In the genomic region with DNA sequence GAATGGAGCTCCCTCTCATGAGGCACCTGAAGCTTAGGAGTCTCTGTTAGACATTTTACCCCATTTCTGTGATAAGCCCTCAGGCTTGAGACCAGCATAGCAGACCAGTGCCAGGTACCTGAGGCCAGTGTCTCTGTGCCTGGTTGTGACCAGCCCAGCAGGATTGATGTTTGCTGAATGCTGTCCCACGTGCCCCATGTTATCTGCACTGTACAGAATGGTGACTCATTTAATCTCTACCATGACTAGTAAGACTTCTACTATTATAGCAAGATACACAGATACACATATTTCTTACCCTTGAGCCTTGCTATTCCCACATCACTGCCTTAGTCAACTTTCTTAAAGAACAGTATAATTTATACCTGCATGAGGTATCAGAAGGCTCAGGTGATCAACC, we compare ENCODE assay signal across 33 mouse cellular contexts. TPM values are rescaled to one million over a fixed set of nuclear protein-coding genes. Genes with fewer than 3 reads are reported as not detected.
DNase-seq lines count a peak whose midpoint lies in the region; ATAC-seq and TF ChIP-seq lines count a peak whose summit lies in the region.
"Had no signal": no experiment of that assay in that cellular context is flagged by ENCODE, and none has a peak within 500 bp of the region (broad histone marks: within the 10 kb centered on the region; RNA-seq: fewer than 3 reads in every experiment).

No protein-coding gene starts in this region.

- ATAC-seq in liver, embryonic 11.5 days (replicated peaks; ENCODE audit: low FRiP score) = 0 out of 2 replicates have a peak, but pooled peaks have one; percentile 57
- no peak for ATAC-seq in liver, postnatal 0 days
- ATAC-seq in liver, embryonic 16.5 days (ENCODE audit: low read depth) = 0 out of 2 replicates have a peak, but pooled peaks have one; percentile 37
- ATAC-seq in stomach, postnatal 0 days (ENCODE audit: low FRiP score, low TSS enrichment) = peak; percentile 94
- ATAC-seq: forebrain, embryonic 15.5 days; intestine, postnatal 0 days; midbrain, embryonic 15.5 days; Patski had no signal

- peaks cover 17% of the 10 kb centered on the region for H3K36me3 ChIP-seq in liver, embryonic 11.5 days (ENCODE audit: control insufficient read depth, insufficient read depth, low read length)
- H3K36me3 ChIP-seq in liver, postnatal 0 days (replicated peaks; ENCODE audit: insufficient read depth, low read length) = peaks cover 10% of the 10 kb centered on the region
- H3K36me3 ChIP-seq in liver, embryonic 16.5 days (ENCODE audit: control insufficient read depth, insufficient read depth) = peaks cover 13% of the 10 kb centered on the region
- H3K36me3 ChIP-seq in stomach, postnatal 0 days (ENCODE audit: control insufficient read depth, insufficient read depth, low read length) = peaks cover 17% of the 10 kb centered on the region

- H3K4me1 ChIP-seq in liver, embryonic 11.5 days (replicated peaks; ENCODE audit: control insufficient read depth, insufficient read depth, low read length) = no peaks in the 10 kb centered on the region
- no peaks in the 10 kb centered on the region for H3K4me1 ChIP-seq in liver, postnatal 0 days (ENCODE audit: insufficient read depth)
- H3K4me1 ChIP-seq in liver, embryonic 16.5 days (ENCODE audit: control insufficient read depth, low read depth, low read length) = no peaks in the 10 kb centered on the region
- H3K4me1 ChIP-seq in stomach, postnatal 0 days (replicated peaks; ENCODE audit: control insufficient read depth, insufficient read depth) = no peaks in the 10 kb centered on the region
- no peaks in the 10 kb centered on the region for H3K4me1 ChIP-seq in cerebellum, adult 2 months (ENCODE audit: control insufficient read depth, insufficient read depth, low read length)
- H3K4me1 ChIP-seq: embryonic facial prominence, embryonic 12.5 days; forebrain, embryonic 10.5 days; forebrain, embryonic 15.5 days; heart, embryonic 15.5 days; limb, embryonic 13.5 days; midbrain, embryonic 10.5 days; midbrain, embryonic 15.5 days; neural tube, embryonic 15.5 days had no signal

- H3K4me2 ChIP-seq in liver, embryonic 11.5 days = no peak overlapping the region
- H3K4me2 ChIP-seq in liver, postnatal 0 days (ENCODE audit: low read depth, low read length) = no peak overlapping the region
- H3K4me2 ChIP-seq in liver, embryonic 16.5 days (ENCODE audit: low read depth, low read length) = no peak overlapping the region
- no peak overlapping the region for H3K4me2 ChIP-seq in stomach, postnatal 0 days (replicated peaks; ENCODE audit: low read depth)
- H3K4me2 ChIP-seq: embryonic facial prominence, embryonic 12.5 days; forebrain, embryonic 15.5 days; heart, embryonic 15.5 days; hindbrain, embryonic 14.5 days; limb, embryonic 13.5 days; midbrain, embryonic 15.5 days; neural tube, embryonic 15.5 days had no signal

- no peak for TF ChIP-seq POLR2A in cerebellum, adult 2 months (IDR thresholded peaks at IDR 0.05; ENCODE audit: borderline replicate concordance, insufficient read depth, low read length)

- no peak for TF ChIP-seq EP300 in liver, postnatal 0 days (IDR thresholded peaks at IDR 0.05; ENCODE audit: low read depth)
- TF ChIP-seq EP300 in stomach, postnatal 0 days (optimal IDR thresholded peaks at IDR 0.05) = no peak

- H3K27ac ChIP-seq in liver, embryonic 11.5 days (ENCODE audit: low read depth, low read length) = no peak overlapping the region
- H3K27ac ChIP-seq in liver, postnatal 0 days (ENCODE audit: low read depth) = no peak overlapping the region
- H3K27ac ChIP-seq in liver, embryonic 16.5 days (ENCODE audit: low read length) = no peak overlapping the region
- H3K27ac ChIP-seq in stomach, postnatal 0 days (replicated peaks) = no peak overlapping the region
- no peak overlapping the region for H3K27ac ChIP-seq in cerebellum, adult 2 months (ENCODE audit: insufficient read depth, low read length)
- H3K27ac ChIP-seq: embryonic facial prominence, embryonic 12.5 days; forebrain, embryonic 10.5 days; forebrain, embryonic 15.5 days; gastrocnemius, adult 2 months; heart, adult 2 months; heart, embryonic 15.5 days; hindbrain, embryonic 14.5 days; limb, embryonic 13.5 days; macrophage; midbrain, embryonic 10.5 days; midbrain, embryonic 15.5 days; neural tube, embryonic 15.5 days had no signal

- TF ChIP-seq CTCF in liver, postnatal 0 days (IDR thresholded peaks at IDR 0.05; ENCODE audit: low read depth) = no peak
- TF ChIP-seq CTCF in stomach, postnatal 0 days (IDR thresholded peaks at IDR 0.05; ENCODE audit: low read depth) = no peak
- no peak for TF ChIP-seq CTCF in cerebellum, adult 2 months (IDR thresholded peaks at IDR 0.05; ENCODE audit: borderline replicate concordance, insufficient read depth, low read depth, low read length)

- WGBS in liver, embryonic 11.5 days = 50% methylated on average over 1 of the region's 1 CpGs
- WGBS in liver, postnatal 0 days (ENCODE audit: insufficient replicate concordance) = 41% methylated on average over 1 of the region's 1 CpGs
- WGBS in liver, embryonic 16.5 days (ENCODE audit: insufficient replicate concordance) = 29% methylated on average over 1 of the region's 1 CpGs
- WGBS in stomach, postnatal 0 days = 62% methylated on average over 1 of the region's 1 CpGs
- WGBS in cerebellum, adult 2 months = 78% methylated on average over 1 of the region's 1 CpGs

- no peak overlapping the region for H3K9ac ChIP-seq in liver, embryonic 11.5 days (ENCODE audit: low read depth, low read length)
- H3K9ac ChIP-seq in liver, postnatal 0 days (replicated peaks) = no peak overlapping the region
- no peak overlapping the region for H3K9ac ChIP-seq in liver, embryonic 16.5 days (ENCODE audit: low read depth, low read length)
- H3K9ac ChIP-seq in stomach, postnatal 0 days (ENCODE audit: low read length) = no peak overlapping the region
- H3K9ac ChIP-seq: embryonic facial prominence, embryonic 12.5 days; forebrain, embryonic 15.5 days; heart, embryonic 15.5 days; hindbrain, embryonic 14.5 days; limb, embryonic 13.5 days; midbrain, embryonic 15.5 days; neural tube, embryonic 15.5 days had no signal

- DNase-seq in liver, embryonic 11.5 days (ENCODE audit: low spot score) = no peak
- no peak for DNase-seq in liver, postnatal 0 days
- DNase-seq in c-Kit-positive CD71-positive TER-119-negative erythroid progenitor cells, embryonic 14.5 days (ENCODE audit: low read depth) = peak; percentile 20
- peak; percentile 73 for DNase-seq in stomach, postnatal 0 days (ENCODE audit: low spot score)
- DNase-seq in cerebellum, adult 2 months = no peak
- no peak for DNase-seq in adrenal gland, adult (ENCODE audit: inconsistent age in 2 of 2, low spot score in 1 of 2)
- DNase-seq: adrenal gland, postnatal 14 days; cerebellum, adult 11-12 months; cerebellum, postnatal 14 days; gastrocnemius, adult 2 months; gastrocnemius, postnatal 36 days; heart, adult 2 months; kidney, postnatal 14 days; lung, adult 2 months; lung, postnatal 10 days; retina, postnatal 1 day; right cerebral cortex, postnatal 14 days; thymus, adult 2 months; thymus, postnatal 36 days had no signal

- H3K9me3 ChIP-seq in liver, embryonic 11.5 days (ENCODE audit: control insufficient read depth, low read length) = no peaks in the 10 kb centered on the region
- H3K9me3 ChIP-seq in liver, postnatal 0 days (ENCODE audit: low read length) = no peaks in the 10 kb centered on the region
- H3K9me3 ChIP-seq in liver, embryonic 16.5 days (replicated peaks; ENCODE audit: control insufficient read depth, low read length) = no peaks in the 10 kb centered on the region
- H3K9me3 ChIP-seq in stomach, postnatal 0 days (ENCODE audit: control insufficient read depth, low read length) = no peaks in the 10 kb centered on the region
- H3K9me3 ChIP-seq: embryonic facial prominence, embryonic 12.5 days; forebrain, embryonic 10.5 days; forebrain, embryonic 15.5 days; heart, embryonic 15.5 days; limb, embryonic 13.5 days; midbrain, embryonic 10.5 days; midbrain, embryonic 15.5 days; neural tube, embryonic 15.5 days had no signal

- H3K27me3 ChIP-seq in liver, embryonic 11.5 days (replicated peaks; ENCODE audit: control insufficient read depth, insufficient read depth, low read length) = no peaks in the 10 kb centered on the region
- H3K27me3 ChIP-seq in liver, postnatal 0 days (ENCODE audit: insufficient read depth, low read length) = no peaks in the 10 kb centered on the region
- H3K27me3 ChIP-seq in liver, embryonic 16.5 days (ENCODE audit: control insufficient read depth, insufficient read depth, low read depth, low read length) = no peaks in the 10 kb centered on the region
- no peaks in the 10 kb centered on the region for H3K27me3 ChIP-seq in stomach, postnatal 0 days (ENCODE audit: control insufficient read depth, insufficient read depth, low read length)
- H3K27me3 ChIP-seq in cerebellum, adult 2 months (ENCODE audit: control insufficient read depth, insufficient read depth, low read length) = no peaks in the 10 kb centered on the region
- H3K27me3 ChIP-seq: CH12.LX; embryonic facial prominence, embryonic 12.5 days; forebrain, embryonic 15.5 days; heart, embryonic 15.5 days; limb, embryonic 13.5 days; midbrain, embryonic 15.5 days; neural tube, embryonic 15.5 days; Patski had no signal

- H3K4me3 ChIP-seq in liver, embryonic 11.5 days (ENCODE audit: low read depth, low read length) = no peak overlapping the region
- H3K4me3 ChIP-seq in liver, postnatal 0 days (ENCODE audit: low read depth, low read length) = no peak overlapping the region
- H3K4me3 ChIP-seq in liver, embryonic 16.5 days (ENCODE audit: low read depth, low read length) = no peak overlapping the region
- H3K4me3 ChIP-seq in stomach, postnatal 0 days (ENCODE audit: low read depth, low read length) = no peak overlapping the region
- H3K4me3 ChIP-seq in cerebellum, adult 2 months (replicated peaks; ENCODE audit: insufficient read depth, low read depth, low read length) = no peak overlapping the region
- H3K4me3 ChIP-seq: embryonic facial prominence, embryonic 12.5 days; forebrain, embryonic 10.5 days; forebrain, embryonic 15.5 days; gastrocnemius, adult 2 months; heart, adult 2 months; heart, embryonic 15.5 days; limb, embryonic 13.5 days; midbrain, embryonic 10.5 days; midbrain, embryonic 15.5 days; neural tube, embryonic 15.5 days had no signal

RNA-seq across cellular contexts. Expression of gene Slc1a4, which starts 26.9 kb away (rescaled TPM):
- 18.6 and 19.4 TPM in 2 replicates for polyA plus RNA-seq in liver, embryonic 11.5 days (2014; fragmentation: Nextera tagmentation; extraction: Ambion mirVana)
- 6.7 and 8.2 TPM in 2 replicates for polyA plus RNA-seq in liver, postnatal 0 days (2015; fragmentation: Nextera tagmentation; extraction: Ambion mirVana)
- polyA plus RNA-seq in liver, embryonic 16.5 days (2015; fragmentation: Nextera tagmentation; extraction: Ambion mirVana) = 14.6 and 15.0 TPM in 2 replicates
- 7.2 and 8.7 TPM in 2 replicates for polyA plus RNA-seq in stomach, postnatal 0 days (2015; fragmentation: Nextera tagmentation; extraction: Ambion mirVana)
- 15.9 and 18.6 TPM in 2 replicates for polyA plus RNA-seq in cerebellum, adult 2 months (2012; rRNA removed)

RNA-seq across cellular contexts. Expression of gene Cep68, which starts 56.4 kb away (rescaled TPM):
- 25.8 and 27.4 TPM in 2 replicates for polyA plus RNA-seq in liver, embryonic 11.5 days (2014; fragmentation: Nextera tagmentation; extraction: Ambion mirVana)
- 4.8 and 4.9 TPM in 2 replicates for polyA plus RNA-seq in liver, postnatal 0 days (2015; fragmentation: Nextera tagmentation; extraction: Ambion mirVana)
- 6.8 and 7.4 TPM in 2 replicates for polyA plus RNA-seq in liver, embryonic 16.5 days (2015; fragmentation: Nextera tagmentation; extraction: Ambion mirVana)
- polyA plus RNA-seq in stomach, postnatal 0 days (2015; fragmentation: Nextera tagmentation; extraction: Ambion mirVana) = 8.4 and 8.6 TPM in 2 replicates
- polyA plus RNA-seq in cerebellum, adult 2 months (2012; rRNA removed) = 12.6 and 12.9 TPM in 2 replicates

Comparison
In these comparisons a context has a peak if more than half of its experiments do, and no peak if none do; other contexts are left out.
1. DNase-seq: peak in c-Kit-positive CD71-positive TER-119-negative erythroid progenitor cells, embryonic 14.5 days (single experiment) and stomach, postnatal 0 days (single experiment); none in liver, embryonic 11.5 days (single experiment), liver, postnatal 0 days (single experiment), cerebellum, adult 2 months (0 of 2) and adrenal gland, adult (0 of 2).